12 mouse cellular contexts compared by ENCODE assay signal in genomic region chr19:46452916-46453315, GRCm38 (mm10). TPM values are rescaled to one million over a fixed set of nuclear protein-coding genes. Genes with fewer than 3 reads are reported as not detected.
DNase-seq lines count a peak whose midpoint lies in the region; ATAC-seq lines count a peak whose summit lies in the region.
"Had no signal": no experiment of that assay in that cellular context is flagged by ENCODE, and none has a peak within 500 bp of the region (broad histone marks: within the 10 kb centered on the region; RNA-seq: fewer than 3 reads in every experiment).

No protein-coding gene starts in this region.

- H3K27me3 ChIP-seq in heart, embryonic 11.5 days (ENCODE audit: control insufficient read depth, insufficient read depth, low read length), result no peaks in the 10 kb centered on the region
- no peaks in the 10 kb centered on the region for H3K27me3 ChIP-seq in embryonic facial prominence, embryonic 10.5 days (replicated peaks; ENCODE audit: low read depth, poor library complexity, severe bottlenecking)
- H3K27me3 ChIP-seq in hindbrain, embryonic 16.5 days (replicated peaks; ENCODE audit: control insufficient read depth, insufficient read depth, low read length), result no peaks in the 10 kb centered on the region
- H3K27me3 ChIP-seq: embryonic facial prominence, embryonic 13.5 days; limb, embryonic 15.5 days had no signal

- H3K4me1 ChIP-seq in heart, embryonic 11.5 days (ENCODE audit: control insufficient read depth, insufficient read depth, low read length), result peaks cover 69% of the 10 kb centered on the region
- peaks cover 73% of the 10 kb centered on the region for H3K4me1 ChIP-seq in embryonic facial prominence, embryonic 10.5 days
- H3K4me1 ChIP-seq in hindbrain, embryonic 16.5 days (ENCODE audit: control insufficient read depth, insufficient read depth, low read depth, low read length), result peaks cover 5% of the 10 kb centered on the region

- no peak for ATAC-seq in heart, embryonic 11.5 days (replicated peaks; ENCODE audit: insufficient number of reproducible peaks, low FRiP score, low TSS enrichment)
- no peak for ATAC-seq in hindbrain, embryonic 16.5 days
- ATAC-seq: intestine, postnatal 0 days had no signal

- H3K36me3 ChIP-seq in heart, embryonic 11.5 days (ENCODE audit: control insufficient read depth, insufficient read depth, low read length), result peaks cover under 1% of the 10 kb centered on the region; the same call in 1 of the 2 replicates
- peaks cover 77% of the 10 kb centered on the region for H3K36me3 ChIP-seq in embryonic facial prominence, embryonic 10.5 days (replicated peaks)
- no peaks in the 10 kb centered on the region; the same call in 1 of the 2 replicates for H3K36me3 ChIP-seq in hindbrain, embryonic 16.5 days (ENCODE audit: control insufficient read depth, insufficient read depth, low read length)

- WGBS in heart, embryonic 11.5 days (ENCODE audit: insufficient replicate concordance), result 83% methylated on average over 9 of the region's 9 CpGs
- 83% methylated on average over 9 of the region's 9 CpGs for WGBS in embryonic facial prominence, embryonic 10.5 days
- WGBS in hindbrain, embryonic 16.5 days, result 73% methylated on average over 9 of the region's 9 CpGs

- H3K27ac ChIP-seq in heart, embryonic 11.5 days (ENCODE audit: low read depth, low read length), result peak overlapping the region; percentile 94; the same call in 1 of the 2 replicates
- H3K27ac ChIP-seq in embryonic facial prominence, embryonic 10.5 days (replicated peaks), result peak overlapping the region; percentile 60
- H3K27ac ChIP-seq in hindbrain, embryonic 16.5 days (ENCODE audit: low read depth, low read length), result peak overlapping the region; percentile 26; the same call in 1 of the 2 replicates
- H3K27ac ChIP-seq: limb, embryonic 15.5 days had no signal

- H3K9me3 ChIP-seq in heart, embryonic 11.5 days (replicated peaks; ENCODE audit: control insufficient read depth, low read length), result no peaks in the 10 kb centered on the region
- no peaks in the 10 kb centered on the region for H3K9me3 ChIP-seq in embryonic facial prominence, embryonic 10.5 days
- H3K9me3 ChIP-seq in hindbrain, embryonic 16.5 days (ENCODE audit: control insufficient read depth, low read length), result no peaks in the 10 kb centered on the region
- H3K9me3 ChIP-seq: embryonic facial prominence, embryonic 13.5 days; limb, embryonic 15.5 days had no signal

- no peak overlapping the region for H3K9ac ChIP-seq in heart, embryonic 11.5 days (ENCODE audit: low read depth, low read length)
- no peak overlapping the region for H3K9ac ChIP-seq in hindbrain, embryonic 16.5 days (ENCODE audit: low read depth, low read length)
- H3K9ac ChIP-seq: limb, embryonic 15.5 days had no signal

- no peak for DNase-seq in heart, postnatal 4 days
- DNase-seq in kidney, postnatal 10 days, result peak; percentile 29
- DNase-seq in kidney, adult 18-20 months, result no peak
- no peak for DNase-seq in embryonic facial prominence, embryonic 10.5 days (ENCODE audit: low spot score)
- DNase-seq in thymus, postnatal 0 days (ENCODE audit: low spot score), result no peak
- no peak for DNase-seq in cerebellum, adult 8-10 months

- H3K4me3 ChIP-seq in heart, embryonic 11.5 days (ENCODE audit: low read depth, low read length), result no peak overlapping the region
- no peak overlapping the region for H3K4me3 ChIP-seq in embryonic facial prominence, embryonic 10.5 days
- no peak overlapping the region for H3K4me3 ChIP-seq in hindbrain, embryonic 16.5 days (ENCODE audit: low read length)
- H3K4me3 ChIP-seq: embryonic facial prominence, embryonic 13.5 days; limb, embryonic 15.5 days had no signal

- no peak overlapping the region for H3K4me2 ChIP-seq in heart, embryonic 11.5 days
- no peak overlapping the region for H3K4me2 ChIP-seq in hindbrain, embryonic 16.5 days (ENCODE audit: low read length)
- H3K4me2 ChIP-seq: limb, embryonic 15.5 days; midbrain, embryonic 11.5 days had no signal

RNA-seq across cellular contexts. Expression of gene Trim8, which starts 48.6 kb away (rescaled TPM):
- polyA plus RNA-seq in heart, embryonic 11.5 days (2014; fragmentation: Nextera tagmentation; extraction: Ambion mirVana), result 18.0 and 18.6 TPM in 2 replicates
- total RNA-seq in heart, postnatal 4 days (2021), result 10 to 100 TPM; 50.1 to 53.8 TPM
- polyA plus RNA-seq in embryonic facial prominence, embryonic 10.5 days (2016; fragmentation: Nextera tagmentation; extraction: Ambion mirVana), result 19.5 and 20.9 TPM in 2 replicates
- 23.4 and 27.6 TPM in 2 replicates for polyA plus RNA-seq in hindbrain, embryonic 16.5 days (2015; fragmentation: Nextera tagmentation; extraction: Ambion mirVana)
- polyA plus RNA-seq in thymus, postnatal 0 days (2015; fragmentation: Nextera tagmentation; extraction: Ambion mirVana), result 20.4 and 23.6 TPM in 2 replicates

RNA-seq across cellular contexts. Expression of gene Sufu, which starts 56.2 kb away (rescaled TPM):
- polyA plus RNA-seq in heart, embryonic 11.5 days (2014; fragmentation: Nextera tagmentation; extraction: Ambion mirVana), result 21.5 and 24.4 TPM in 2 replicates
- 10 to 100 TPM; 17.0 to 19.1 TPM for total RNA-seq in heart, postnatal 4 days (2021)
- 50.5 and 53.4 TPM in 2 replicates for polyA plus RNA-seq in embryonic facial prominence, embryonic 10.5 days (2016; fragmentation: Nextera tagmentation; extraction: Ambion mirVana)
- polyA plus RNA-seq in hindbrain, embryonic 16.5 days (2015; fragmentation: Nextera tagmentation; extraction: Ambion mirVana), result 19.8 and 24.2 TPM in 2 replicates
- 20.7 and 21.0 TPM in 2 replicates for polyA plus RNA-seq in thymus, postnatal 0 days (2015; fragmentation: Nextera tagmentation; extraction: Ambion mirVana)

RNA-seq across cellular contexts. Expression of gene Actr1a, which starts 57.4 kb away (rescaled TPM):
- polyA plus RNA-seq in heart, embryonic 11.5 days (2014; fragmentation: Nextera tagmentation; extraction: Ambion mirVana), result 112 and 130 TPM in 2 replicates
- 100 to 1,000 TPM; 126 to 130 TPM for total RNA-seq in heart, postnatal 4 days (2021)
- 164 and 170 TPM in 2 replicates for polyA plus RNA-seq in embryonic facial prominence, embryonic 10.5 days (2016; fragmentation: Nextera tagmentation; extraction: Ambion mirVana)
- polyA plus RNA-seq in hindbrain, embryonic 16.5 days (2015; fragmentation: Nextera tagmentation; extraction: Ambion mirVana), result 351 and 369 TPM in 2 replicates
- polyA plus RNA-seq in thymus, postnatal 0 days (2015; fragmentation: Nextera tagmentation; extraction: Ambion mirVana), result 132 and 141 TPM in 2 replicates

Comparison
In these comparisons a context has a peak if more than half of its experiments do, and no peak if none do; other contexts are left out.
1. H3K27ac ChIP-seq: peak in every context shown above with its lines; median percentile 94 in heart, embryonic 11.5 days; 60 in embryonic facial prominence, embryonic 10.5 days; 26 in hindbrain, embryonic 16.5 days.